Mouse (Mus musculus) cortical plate, adult 2 months (tissue): Measurements from ENCODE around the gene Podxl. TPM values are rescaled to one million over a fixed set of nuclear protein-coding genes. Genes with fewer than 3 reads are reported as not detected.

ENCODE experiments used
- H3K27ac ChIP-seq: fragments of 200-500 bp; 2 replicates; pipeline ENCODE4 v1.5.1; 2012; ENCODE audit warnings: low read length, control low read depth, inconsistent platforms; ENCODE audit not compliant: insufficient read depth
- H3K4me1 ChIP-seq: fragments of 200-500 bp; 2 replicates; pipeline ENCODE4 v1.6.1; 2011; ENCODE audit warnings: low read length; ENCODE audit not compliant: control insufficient read depth, insufficient read depth
- H3K4me3 ChIP-seq: fragments of 200-500 bp; 2 replicates; pipeline ENCODE4 v1.5.1; 2011; ENCODE audit warnings: mild to moderate bottlenecking, low read length, control low read depth; ENCODE audit not compliant: insufficient read depth
- CTCF ChIP-seq: fragments of 200-500 bp; IDR thresholded peaks from 2 replicates; pipeline ENCODE4 v1.5.1; 2011; ENCODE audit warnings: mild to moderate bottlenecking, control low read depth, low read length; ENCODE audit not compliant: insufficient read depth; ENCODE audit errors: extremely low read depth
- POLR2A ChIP-seq: fragments of 200-500 bp; IDR thresholded peaks from 2 replicates; pipeline ENCODE4 v1.6.1; 2011; ENCODE audit warnings: mild to moderate bottlenecking, low read length, control low read depth; ENCODE audit not compliant: insufficient read depth; ENCODE audit errors: extremely low read depth
- polyA plus RNA-seq: library from polyadenylated mRNA; depleted of rRNA; stranded (reverse); fragments of >200 nt; gene quantifications from 2 replicates; pipeline ENCODE4 v1.2.3, GENCODE M21; 2012

The Podxl gene
- polyA plus RNA-seq, 1 experiment, result 24.2 TPM

- 0 out of 2 replicates have a peak, but pooled peaks have one; percentile 24 for TF ChIP-seq POLR2A
- TF ChIP-seq CTCF, result no peak
Measured at GRCm38 (mm10) chr6:31596346-31597135, 32.8 kb upstream of the Podxl start.

GRCm38 (mm10) chr6:31592579-31593238 lies 28.9 kb upstream of the Podxl start:
- TF ChIP-seq CTCF (no peak), POLR2A (no peak)
- Histone ChIP-seq H3K27ac (0 out of 2 replicates have a peak overlapping the region, but pooled peaks have one; percentile 18), H3K4me3 (no peak overlapping the region), H3K4me1 (peaks cover 5% of the 10 kb centered on the region)

More at GRCm38 (mm10) chr6:31596346-31597135, 32.8 kb upstream of the Podxl start:
- peak overlapping the region; percentile 62 for H3K27ac ChIP-seq
- no peak overlapping the region for H3K4me3 ChIP-seq
- peaks cover 7% of the 10 kb centered on the region for H3K4me1 ChIP-seq

- H3K4me3 ChIP-seq, result no peak overlapping the region
- TF ChIP-seq POLR2A (no peak), CTCF (no peak)
- H3K27ac ChIP-seq, result no peak overlapping the region
- H3K4me1 ChIP-seq, result peaks cover 4% of the 10 kb centered on the region
Measured at GRCm38 (mm10) chr6:31592128-31592527, 28.3 kb upstream of the Podxl start.

- Histone ChIP-seq H3K27ac (no peak overlapping the region), H3K4me3 (no peak overlapping the region), H3K4me1 (0 out of 2 replicates have a peak, but pooled peaks cover 1% of the 10 kb centered on the region)
- TF ChIP-seq CTCF (no peak), POLR2A (no peak)
Measured at GRCm38 (mm10) chr6:31591676-31592075, 27.9 kb upstream of the Podxl start.

- Histone ChIP-seq H3K4me3 (no peak overlapping the region), H3K4me1 (no peaks in the 10 kb centered on the region), H3K27ac (no peak overlapping the region)
- TF ChIP-seq CTCF (no peak), POLR2A (no peak)
Measured at GRCm38 (mm10) chr6:31590754-31591153, 27.0 kb upstream of the Podxl start.

GRCm38 (mm10) chr6:31589268-31589667 lies 25.5 kb upstream of the Podxl start:
- peaks cover 2% of the 10 kb centered on the region for H3K4me1 ChIP-seq
- TF ChIP-seq POLR2A (no peak), CTCF (no peak)
- H3K4me3 ChIP-seq, result no peak overlapping the region
- no peak overlapping the region for H3K27ac ChIP-seq

- Histone ChIP-seq H3K27ac (no peak overlapping the region), H3K4me3 (no peak overlapping the region), H3K4me1 (peaks cover 2% of the 10 kb centered on the region)
- no peak for TF ChIP-seq POLR2A
- no peak for TF ChIP-seq CTCF
Measured at GRCm38 (mm10) chr6:31587655-31588054, 23.9 kb upstream of the Podxl start.

- H3K4me1 ChIP-seq, result peaks cover 2% of the 10 kb centered on the region
- H3K4me3 ChIP-seq, result no peak overlapping the region
- H3K27ac ChIP-seq, result no peak overlapping the region
- no peak for TF ChIP-seq CTCF
- no peak for TF ChIP-seq POLR2A
Measured at GRCm38 (mm10) chr6:31586127-31586526, 22.3 kb upstream of the Podxl start.

- Histone ChIP-seq H3K27ac (no peak overlapping the region), H3K4me3 (no peak overlapping the region), H3K4me1 (0 out of 2 replicates have a peak, but pooled peaks cover 2% of the 10 kb centered on the region)
- TF ChIP-seq CTCF, result no peak
- no peak for TF ChIP-seq POLR2A
Measured at GRCm38 (mm10) chr6:31576151-31576550, 12.4 kb upstream of the Podxl start.
